Mouse (Mus musculus) frontal cortex, postnatal 14 days (tissue): ENCODE results near the gene Hnrnpul1.
A peak's percentile ranks its signal among the peaks of the same experiment; 100 is the strongest.

ENCODE experiments used
- DNase-seq, 2 experiments: peaks; one replicate each; pipeline ENCODE4 v3.0.0; 2022; ENCODE audit warnings: low spot score in 2 of 2

Gene Hnrnpul1

DNA sequence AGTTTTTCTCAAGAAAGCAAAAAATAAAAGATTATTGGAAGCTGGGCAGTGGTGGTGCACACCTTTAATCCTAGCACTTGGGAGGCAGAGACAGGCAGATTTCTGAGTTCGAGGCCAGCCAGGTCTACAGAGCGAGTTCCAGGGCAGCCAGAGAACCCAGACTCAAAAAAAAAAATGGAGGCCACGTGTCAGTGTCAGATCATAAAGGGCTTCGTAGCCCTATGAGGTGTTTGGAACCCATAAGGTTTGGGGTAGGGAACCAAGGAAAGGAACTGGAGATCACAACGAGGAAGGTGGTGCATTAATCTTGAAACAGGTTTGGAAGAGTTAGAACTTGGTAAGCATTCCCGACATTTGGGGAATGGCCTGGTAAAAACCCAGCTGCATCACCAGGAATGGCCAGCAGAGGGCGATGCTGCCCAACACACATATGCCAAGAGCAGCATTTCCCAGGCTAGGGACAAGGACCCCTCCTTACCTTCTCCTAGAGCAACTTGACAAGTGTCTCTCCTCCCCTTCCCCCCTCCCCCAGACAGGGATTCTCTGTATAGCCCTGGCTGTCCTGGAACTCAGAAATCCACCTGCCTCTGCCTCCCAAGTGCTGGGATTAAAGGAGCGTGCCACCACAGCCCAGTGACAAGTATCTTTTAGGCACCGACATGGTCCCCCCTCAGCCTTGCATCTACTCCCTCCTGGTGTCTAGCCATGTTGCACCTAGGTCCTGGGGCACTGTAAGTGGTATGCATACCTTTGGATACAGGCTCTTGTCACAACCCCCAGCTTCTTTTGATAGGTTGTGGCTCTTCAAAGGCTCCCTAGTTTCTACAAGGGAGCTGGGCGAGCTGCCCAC lies 34.6 kb downstream of the Hnrnpul1 start:
- peak in 1 of 2 experiments; percentile 73 for DNase-seq

DNA sequence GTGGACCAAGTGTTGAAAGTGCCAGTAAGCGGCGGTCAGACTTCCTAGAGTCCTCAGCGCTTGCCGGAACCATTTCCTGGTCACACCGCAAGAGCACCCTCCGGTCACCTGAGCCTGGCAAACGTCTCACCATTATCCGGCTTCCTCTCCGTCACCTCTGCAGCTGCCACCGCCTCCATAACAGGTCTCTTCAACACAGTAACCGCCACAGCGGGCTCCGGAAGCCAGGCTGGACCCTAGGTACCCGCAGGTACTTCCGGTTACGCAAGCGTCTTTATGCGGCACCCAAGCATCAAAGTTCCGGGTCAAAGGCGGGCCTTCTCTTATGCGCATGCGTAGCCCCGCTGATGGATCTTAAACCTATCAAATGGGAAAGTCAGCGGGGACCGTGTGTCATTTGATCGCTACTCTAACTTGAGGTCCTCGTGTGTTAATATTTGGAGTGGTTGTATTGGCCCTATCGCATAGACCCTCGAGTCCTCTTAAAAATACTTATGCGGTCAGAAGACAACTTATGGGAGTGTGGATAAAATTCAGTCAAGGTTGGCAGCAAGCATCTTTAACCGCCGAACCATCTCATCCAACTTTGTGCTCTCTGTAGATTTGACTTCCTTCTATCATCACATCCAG lies 35.7 kb downstream of the Hnrnpul1 start, which contains the start of gene Ccdc97:
Ccdc97 (minus strand) TSS at position 301 of the 630 bp plus-strand sequence.
- peak; percentile 92 to 93 for DNase-seq

DNA sequence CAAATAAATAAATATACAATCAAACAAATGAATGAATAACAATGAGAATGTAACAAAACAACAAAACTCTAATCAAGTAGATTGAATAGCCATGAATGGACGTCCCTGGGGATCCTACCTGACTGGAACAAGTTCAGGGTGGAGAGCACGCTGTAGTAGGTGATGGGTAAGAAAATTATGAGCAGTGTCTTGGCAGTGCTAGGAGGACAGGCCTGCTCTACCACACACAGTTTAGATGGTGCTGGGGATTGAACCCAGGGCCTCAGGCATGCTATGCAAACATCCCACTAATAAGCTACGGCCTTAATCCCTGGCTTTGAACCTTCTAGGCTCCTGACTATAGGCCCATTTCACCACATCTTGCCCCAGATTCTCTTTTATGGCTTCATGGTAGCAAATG lies 37.1 kb downstream of the Hnrnpul1 start:
- no peak for DNase-seq

DNA sequence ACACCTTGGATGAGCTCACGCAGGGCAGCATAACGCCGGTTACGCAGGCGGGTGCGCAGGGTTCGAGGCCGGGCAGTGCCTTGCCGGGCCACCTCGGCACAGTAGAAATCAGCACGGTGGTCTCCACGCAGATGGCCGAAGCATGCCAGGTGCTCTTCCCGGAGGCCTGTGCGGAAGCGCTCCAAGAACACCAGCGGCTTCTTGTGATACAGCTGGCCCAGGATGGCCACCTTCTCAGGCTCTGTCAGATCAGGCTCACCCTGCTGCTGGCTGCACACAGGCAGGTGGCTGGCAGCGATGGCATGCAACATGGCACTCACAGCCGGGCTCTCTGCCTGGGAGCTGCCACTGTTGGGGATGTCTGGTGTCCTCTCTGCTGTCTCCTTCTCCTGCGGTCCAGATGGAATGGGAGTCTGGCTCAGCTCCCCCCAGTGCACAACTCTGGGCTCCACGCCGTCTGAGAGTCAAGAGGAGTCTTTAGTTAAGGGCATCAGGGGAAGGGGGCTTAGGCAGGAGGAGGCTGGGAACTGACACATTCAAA lies 38.8 kb downstream of the Hnrnpul1 start:
- DNase-seq, result no peak

DNA sequence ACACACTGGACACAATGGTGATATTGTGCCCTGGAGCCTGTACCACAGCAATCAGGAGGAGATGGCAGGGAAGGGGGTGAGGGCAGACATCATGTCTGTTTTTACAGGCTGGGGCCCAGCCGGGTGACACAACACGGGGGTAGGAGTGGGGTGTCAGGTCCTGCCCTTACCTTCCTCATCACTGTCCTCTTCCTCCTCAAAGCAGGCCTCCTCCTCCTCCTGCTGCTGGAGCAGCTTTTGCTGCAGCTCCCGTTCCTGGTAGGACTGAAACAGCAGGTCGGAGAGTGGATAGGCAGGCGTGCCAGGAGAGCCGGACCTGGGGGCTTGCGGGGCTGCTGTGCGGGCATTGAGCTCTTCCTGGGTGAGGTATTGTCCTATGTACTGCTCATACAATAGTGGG lies 40.0 kb downstream of the Hnrnpul1 start:
- DNase-seq, result no peak

DNA sequence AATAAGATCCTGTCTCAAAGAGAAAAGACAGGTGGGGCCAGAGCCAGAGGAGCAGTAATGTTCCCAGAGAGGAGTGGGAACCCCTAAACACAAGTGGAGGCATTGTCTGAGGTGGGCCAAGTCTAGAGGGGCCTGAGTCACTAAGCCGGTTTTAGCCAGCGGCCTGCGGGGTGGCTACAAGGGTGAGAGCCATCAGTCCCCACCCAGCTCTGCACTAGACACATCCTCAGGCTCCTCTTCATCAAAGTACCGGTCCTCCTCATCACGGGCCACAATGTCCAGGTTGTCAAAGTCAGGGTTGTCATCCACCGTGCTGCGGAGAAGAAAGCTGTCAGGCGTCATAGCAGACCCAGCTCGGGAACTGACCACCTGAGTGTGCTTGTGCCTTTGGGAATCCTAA lies 41.8 kb downstream of the Hnrnpul1 start:
- DNase-seq, result no peak

DNA sequence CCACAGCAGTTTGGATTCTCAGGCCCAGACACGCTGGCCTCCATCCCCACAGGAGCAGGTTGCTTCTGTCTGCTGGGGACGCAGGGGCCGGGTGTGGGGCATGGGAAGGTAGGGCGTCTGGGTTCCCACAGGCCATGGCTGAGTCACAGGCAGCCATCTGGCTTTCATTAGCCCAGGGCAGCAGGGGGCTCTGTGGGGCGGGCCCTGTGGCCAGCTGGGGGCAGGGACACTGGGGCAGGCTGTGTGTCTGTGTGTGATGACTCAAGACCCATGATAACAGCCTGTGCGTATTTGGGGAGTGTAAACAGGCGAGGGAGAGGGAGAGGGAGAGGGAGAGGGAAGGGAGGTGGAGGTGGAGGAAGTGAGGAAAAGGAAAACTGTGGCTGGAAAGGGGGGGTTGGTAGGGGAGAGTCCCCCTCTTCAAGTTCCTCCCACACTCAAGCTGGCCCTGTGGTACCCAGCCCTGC lies 42.8 kb downstream of the Hnrnpul1 start:
- DNase-seq, result no peak

DNA sequence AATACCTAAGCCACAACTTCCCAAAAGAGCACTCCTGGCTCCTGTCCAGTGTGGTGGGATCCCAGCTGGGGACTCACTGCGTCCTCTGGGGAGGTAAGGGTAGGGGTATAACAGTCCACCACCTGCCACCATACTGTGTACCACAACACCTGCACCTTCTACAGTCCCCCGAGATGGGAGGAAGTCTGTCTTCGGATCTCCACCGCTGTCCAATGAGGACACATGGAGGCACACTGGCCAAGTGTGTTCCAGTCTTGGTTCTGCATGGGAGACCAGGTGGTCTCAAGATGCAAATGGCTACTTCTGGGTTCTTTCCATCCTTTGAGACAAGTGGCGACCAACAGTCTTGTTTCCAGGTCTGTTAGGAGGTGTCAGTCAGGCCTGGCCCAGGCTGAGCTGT lies 43.4 kb downstream of the Hnrnpul1 start:
- DNase-seq, result no peak

DNA sequence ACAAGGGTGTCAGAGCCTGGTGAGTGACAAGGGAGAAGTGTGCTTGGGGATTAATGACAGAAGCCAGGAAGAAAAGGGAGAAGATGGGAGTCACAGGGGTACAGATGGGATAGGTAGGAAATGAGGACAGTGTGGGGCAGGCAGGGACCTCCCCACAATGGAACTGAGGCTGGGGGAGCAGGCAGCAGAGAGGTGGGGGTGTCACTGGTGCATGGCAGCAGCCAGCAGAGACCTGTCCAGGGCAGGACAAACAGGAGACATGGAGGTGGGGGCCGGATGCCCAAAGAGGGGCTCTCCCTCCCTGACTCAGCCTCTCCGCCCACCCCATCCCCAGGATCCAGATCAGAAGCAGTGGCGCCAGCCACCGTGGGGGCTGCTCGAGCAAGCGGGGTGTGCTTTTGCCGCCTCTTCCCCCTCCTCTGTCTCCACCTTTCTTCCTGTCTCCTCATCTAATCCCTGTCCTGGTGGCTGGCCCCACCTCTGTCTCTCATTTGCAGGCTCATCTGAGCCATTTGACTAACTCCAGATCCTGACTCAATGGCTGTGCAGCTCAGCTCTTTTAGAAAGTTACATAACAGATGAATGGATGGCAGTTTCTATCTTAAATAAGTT lies 43.9 kb downstream of the Hnrnpul1 start:
- no peak for DNase-seq

DNA sequence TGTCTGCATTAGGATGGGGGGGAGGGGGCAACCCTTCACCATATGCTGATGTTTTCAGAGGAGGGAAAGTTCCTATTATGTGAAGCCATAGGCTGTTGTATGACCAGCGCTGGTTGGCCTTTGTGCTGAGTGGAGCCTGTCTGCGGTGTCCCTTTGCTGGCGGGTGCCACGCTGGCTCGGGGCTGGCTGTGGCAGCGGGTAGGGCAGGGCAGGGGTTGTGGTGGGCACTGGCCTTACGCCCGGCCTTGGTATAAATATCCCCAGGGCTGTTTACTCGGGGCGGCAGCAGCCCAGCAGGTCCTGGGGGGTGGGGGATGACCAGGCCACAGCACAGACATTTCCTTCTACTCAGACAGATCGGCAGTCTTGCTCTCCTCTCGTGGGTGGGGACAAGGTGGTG lies 44.6 kb downstream of the Hnrnpul1 start:
- no peak for DNase-seq

DNA sequence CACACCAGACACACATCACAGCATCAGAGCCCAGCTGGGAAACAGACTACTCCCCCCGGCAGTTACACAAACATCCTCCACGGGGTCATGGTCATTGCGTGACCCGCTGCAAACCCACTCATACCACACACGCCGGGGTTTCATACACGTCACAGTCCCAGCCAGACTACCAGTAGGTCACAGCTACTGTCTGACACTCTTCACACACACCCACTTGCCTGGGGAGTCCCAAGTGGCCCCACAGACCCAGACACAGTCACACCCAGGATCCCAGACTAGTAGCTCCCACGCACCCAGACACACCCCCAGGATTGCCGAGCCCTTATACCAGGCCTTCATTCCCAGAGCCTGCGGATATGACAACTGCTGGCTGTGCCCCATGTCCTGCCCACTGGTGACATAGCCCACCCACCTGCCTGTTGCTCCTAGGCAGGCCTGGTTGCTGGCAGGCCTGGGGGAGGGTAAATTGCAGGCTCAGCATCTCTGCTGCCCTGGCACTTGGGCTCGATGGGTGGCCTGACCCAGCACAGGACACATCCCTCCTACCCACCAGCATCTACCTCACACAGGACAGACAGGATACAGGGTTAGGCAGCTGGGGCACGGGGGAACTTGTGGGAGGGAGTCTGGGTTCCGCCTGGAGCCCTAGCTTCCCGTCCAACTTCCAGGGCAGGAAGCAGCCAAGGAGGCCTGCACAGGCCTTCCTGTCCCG lies 46.8 kb downstream of the Hnrnpul1 start:
- no peak for DNase-seq

DNA sequence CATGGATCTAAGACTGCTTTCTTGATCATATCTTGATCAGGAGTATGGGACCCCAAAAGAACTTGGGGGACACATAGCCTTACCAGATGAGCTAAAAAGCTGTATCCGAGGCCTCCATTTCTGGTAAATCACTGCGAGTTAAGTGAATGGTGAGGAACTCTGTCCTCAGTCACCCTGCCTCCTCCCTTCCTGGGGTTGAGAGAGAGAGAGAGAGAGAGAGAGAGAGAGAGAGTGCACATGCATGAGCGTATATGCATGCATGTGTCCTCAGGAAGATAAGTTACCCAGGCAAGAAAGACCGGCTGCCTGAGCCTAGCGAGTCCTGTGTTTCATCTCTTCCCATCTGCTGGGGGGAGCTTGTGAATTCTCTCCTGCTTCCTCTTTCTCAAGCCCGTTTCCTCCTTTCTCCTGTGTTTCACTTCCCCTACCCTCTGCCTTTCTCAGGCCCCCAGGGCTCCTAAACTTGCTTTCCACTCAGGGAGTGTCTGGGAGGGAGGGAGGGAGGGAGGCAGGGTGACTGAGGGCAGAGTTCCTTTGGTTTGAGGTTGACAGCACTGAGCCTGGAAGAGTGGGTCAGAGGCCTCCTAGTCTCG lies 47.9 kb downstream of the Hnrnpul1 start:
- DNase-seq, result no peak

DNA sequence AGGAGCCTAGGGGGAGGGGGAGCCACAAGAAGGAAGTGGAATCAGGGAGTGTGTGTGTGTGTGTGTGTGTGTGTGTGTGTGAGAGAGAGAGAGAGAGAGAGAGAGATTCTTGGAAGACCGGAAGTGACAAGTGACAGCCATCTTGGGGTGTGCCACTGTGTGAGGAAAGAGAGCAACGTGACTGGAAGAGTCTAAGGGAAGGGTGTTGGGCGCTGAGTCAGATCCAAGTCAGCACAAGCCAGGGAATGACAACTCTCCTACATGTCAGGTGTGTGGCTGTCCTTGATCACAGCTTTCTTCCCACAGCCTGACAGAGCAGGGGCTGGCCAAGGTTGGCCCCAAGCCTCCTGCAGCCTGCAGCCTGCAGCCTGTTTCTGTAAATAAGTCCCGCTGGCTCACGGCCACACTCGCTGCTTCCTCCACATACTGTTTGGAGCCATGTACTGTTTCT lies 48.7 kb downstream of the Hnrnpul1 start:
- no peak for DNase-seq

DNA sequence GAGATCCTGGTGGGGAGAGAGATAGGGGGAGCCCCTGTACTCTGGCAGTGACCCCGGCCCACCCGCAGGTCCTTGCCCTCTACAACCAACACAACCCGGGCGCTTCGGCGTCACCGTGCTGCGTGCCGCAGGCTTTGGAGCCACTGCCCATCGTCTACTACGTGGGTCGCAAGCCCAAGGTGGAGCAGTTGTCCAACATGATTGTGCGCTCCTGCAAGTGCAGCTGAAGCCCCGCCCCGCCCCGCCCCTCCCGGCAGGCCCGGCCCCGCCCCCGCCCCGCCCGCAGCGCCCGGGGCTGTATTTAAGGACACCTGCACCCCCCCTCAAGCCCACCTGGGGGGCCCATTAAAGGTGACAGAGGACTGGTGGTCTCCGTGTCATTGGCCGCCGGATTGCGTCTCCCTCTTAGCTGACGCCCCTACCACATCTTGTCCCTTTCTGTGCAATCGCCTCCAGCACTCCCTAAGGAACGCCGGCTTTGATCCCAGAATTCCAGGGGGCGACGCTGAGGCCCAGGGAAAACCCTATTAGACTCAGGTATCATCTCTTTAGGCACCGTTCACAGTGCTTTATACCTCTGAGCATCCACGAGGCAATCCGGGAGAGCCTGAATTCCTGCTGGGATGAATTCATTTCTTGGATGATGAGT lies 49.7 kb downstream of the Hnrnpul1 start:
- DNase-seq, result no peak

DNA sequence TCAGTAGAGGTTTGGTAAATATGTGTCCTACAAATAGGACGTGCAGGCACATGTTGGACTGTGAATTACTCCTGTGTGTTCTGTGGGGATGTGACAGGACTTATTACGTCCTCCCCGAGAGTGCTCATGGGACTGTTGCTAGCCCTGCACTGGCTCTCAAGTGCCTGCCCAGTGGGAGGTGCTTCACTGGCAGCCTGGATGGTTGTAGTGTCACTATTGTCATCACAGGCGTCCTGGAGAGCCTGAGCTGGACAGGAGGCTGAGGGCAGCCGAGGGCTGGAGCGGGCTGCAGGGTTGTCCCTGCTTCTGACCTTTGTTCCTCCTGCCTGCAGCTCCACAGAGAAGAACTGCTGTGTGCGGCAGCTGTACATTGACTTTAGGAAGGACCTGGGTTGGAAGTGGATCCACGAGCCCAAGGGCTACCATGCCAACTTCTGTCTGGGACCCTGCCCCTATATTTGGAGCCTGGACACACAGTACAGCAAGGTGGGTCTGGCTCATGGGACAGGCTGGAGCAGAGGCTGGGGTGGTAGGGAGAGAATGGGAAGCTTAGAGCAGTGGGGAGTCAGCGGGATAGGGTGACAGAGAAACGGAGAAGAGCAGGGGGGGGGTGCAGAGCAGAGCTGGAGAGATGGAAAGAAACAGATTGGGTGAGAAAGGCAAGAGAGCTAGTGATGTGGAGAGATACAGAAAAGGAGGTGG lies 50.6 kb downstream of the Hnrnpul1 start:
- DNase-seq, result peak in 1 of 2 experiments; percentile 8

DNA sequence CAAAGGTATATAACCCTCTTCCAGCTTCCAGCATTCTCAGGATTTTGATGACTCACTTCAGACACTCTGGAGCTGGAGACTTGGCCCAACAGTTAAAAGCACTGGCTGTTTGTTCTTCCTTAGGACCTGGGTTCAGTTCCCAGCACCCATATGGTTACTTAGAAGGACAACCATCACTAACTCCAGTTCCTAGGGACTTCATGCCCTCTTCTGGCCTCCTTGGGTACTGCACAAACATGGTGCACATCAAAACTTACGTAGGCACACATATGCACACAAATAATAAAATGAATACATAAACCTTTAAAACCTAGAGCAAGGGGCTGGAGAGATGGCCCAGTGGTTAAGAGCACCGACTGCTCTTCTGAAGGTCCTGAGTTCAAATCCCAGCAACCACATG lies 52.2 kb downstream of the Hnrnpul1 start:
- no peak for DNase-seq

DNA sequence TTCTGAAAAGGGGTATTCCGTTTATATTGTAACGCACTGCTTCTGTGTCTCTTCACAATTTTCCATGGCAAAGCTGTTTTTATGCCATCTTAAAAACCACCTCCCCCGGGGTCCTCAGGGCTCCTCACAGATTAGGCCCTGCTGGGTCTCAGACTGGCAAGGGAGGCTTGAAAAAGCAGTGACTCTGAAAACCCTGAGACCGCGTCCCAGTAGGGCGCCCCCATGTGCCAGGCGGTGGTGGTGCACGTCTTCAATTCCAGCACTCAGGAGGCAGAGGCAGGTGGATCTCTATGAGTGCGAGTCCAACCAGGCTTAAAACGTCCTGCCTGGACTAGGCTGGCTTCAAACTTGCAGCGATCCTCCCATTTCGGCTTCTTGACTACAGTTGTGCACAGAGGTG lies 53.8 kb downstream of the Hnrnpul1 start:
- DNase-seq, result no peak

DNA sequence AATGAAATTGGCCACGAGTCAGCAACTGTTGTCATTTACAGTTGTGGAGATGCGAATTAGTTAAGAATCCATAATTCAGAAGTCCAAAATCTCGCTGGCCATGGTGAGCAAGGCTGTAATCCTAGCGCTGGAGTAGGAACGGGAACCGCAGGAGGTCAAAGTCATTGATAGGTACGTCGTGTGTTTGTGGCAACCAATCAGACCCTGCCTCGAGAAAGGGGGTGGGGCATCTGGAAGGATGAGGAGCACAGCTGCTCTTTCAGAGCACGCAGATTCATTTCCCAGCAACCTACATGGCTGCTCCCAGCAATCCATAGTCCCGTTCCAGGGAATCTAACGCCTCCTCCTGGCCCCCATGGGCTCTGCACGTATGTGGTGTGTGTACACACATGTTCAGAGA lies 54.7 kb downstream of the Hnrnpul1 start:
- no peak for DNase-seq

DNA sequence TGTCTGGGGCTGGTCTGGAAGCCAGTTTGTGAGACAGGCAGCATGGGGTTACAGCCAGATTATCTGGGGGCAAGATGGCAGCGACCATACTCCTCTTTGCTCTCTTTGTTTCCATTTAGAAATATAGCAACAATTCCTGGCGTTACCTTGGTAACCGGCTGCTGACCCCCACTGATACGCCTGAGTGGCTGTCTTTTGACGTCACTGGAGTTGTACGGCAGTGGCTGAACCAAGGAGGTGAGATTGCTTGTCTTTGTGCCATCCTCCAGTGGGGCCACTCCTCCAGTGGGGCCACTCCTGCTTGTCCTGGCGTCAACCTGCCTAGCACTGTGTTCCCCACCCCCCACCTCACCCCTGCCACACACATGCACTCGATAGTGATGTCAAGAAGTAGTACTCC lies 60.5 kb downstream of the Hnrnpul1 start:
- no peak for DNase-seq

DNA sequence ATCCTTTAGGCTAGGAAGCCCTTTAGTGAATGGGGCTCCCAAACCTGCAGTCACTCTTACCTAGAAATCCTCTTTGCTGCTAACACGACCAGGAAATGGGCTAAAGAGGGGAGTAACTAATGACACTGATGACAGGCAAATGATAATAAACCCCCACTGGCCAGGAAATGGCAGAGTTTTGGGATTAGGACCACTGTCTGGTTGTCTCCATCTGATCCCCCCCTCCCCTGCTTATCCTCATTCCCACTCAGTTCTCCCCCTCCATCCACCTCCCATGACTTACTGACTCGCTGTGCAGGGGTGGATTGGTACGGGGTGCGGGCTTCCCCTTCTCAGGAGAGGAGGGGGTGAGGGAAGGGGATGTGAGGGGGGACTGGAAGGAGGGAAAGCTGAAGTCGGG lies 64.5 kb downstream of the Hnrnpul1 start:
- DNase-seq, result no peak
